Mouse (Mus musculus): ENCODE results near the gene Spag9. TPM values are rescaled to one million over a fixed set of nuclear protein-coding genes. Genes with fewer than 3 reads are reported as not detected.
"Not testable (repeated sequence)": the region's sequence is repeated elsewhere in the genome, so short reads cannot be mapped to it uniquely, and the experiment has no call there.

Gene Spag9
- polyA plus RNA-seq, 1 experiment: 0.17 TPM

DNA sequence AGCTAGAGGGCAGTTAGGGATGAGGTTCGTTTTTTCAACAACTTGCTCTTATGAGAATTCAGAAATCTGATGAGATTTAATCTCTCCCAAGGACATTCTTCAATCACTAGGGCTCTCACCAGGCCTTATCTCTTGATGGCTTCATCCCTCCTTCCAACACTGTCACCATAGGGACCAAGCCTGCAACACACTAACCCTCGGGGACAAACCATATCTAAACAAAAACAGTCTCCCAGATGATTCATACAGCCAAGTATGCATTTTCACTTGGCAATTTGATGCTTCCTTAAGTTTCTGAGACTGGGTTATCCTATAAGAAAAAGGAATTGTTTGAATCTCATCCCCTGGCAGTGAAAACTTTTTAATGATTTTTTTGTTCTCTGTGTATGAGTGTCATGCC lies 37.1 kb downstream of the Spag9 start:
- Histone ChIP-seq H3K27me3 (ENCODE audit: control insufficient read depth) (no peaks in the 10 kb centered on the region), H3K4me1 (ENCODE audit: control insufficient read depth) (peaks cover 16% of the 10 kb centered on the region), H3K36me3 (ENCODE audit: control insufficient read depth) (no peaks in the 10 kb centered on the region), H3K4me3 (replicated peaks) (no peak overlapping the region), H3K9me3 (ENCODE audit: control insufficient read depth, low read length) (no peaks in the 10 kb centered on the region)
- TF ChIP-seq TAL1 (IDR thresholded peaks at IDR 0.05; ENCODE audit: low read length) (no peak), GATA1 (IDR thresholded peaks at IDR 0.05; ENCODE audit: low read length) (no peak)

DNA sequence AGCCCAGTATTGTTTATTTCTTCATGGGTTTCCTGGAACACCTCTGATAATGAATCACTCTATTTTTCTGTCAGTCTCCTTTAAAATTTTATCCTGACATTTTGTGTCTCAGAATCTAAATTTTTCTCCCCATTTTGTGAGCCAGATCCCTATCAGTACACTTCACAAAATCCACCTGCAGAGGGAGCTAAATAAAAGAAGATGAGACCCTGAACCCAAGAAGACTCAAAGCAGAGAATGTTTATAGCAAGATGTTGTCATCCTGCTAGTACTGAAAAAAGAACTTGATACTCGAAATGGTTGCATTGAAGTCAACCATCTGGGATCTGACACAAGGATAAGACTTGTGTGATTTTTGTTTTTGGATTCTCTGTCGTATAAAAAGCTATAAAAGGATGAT lies 40.1 kb downstream of the Spag9 start:
- TF ChIP-seq GATA1 (IDR thresholded peaks at IDR 0.05; ENCODE audit: low read length): no peak
- no peak for TF ChIP-seq TAL1 (IDR thresholded peaks at IDR 0.05; ENCODE audit: low read length)
- H3K4me3 ChIP-seq (replicated peaks): no peak overlapping the region
- no peaks in the 10 kb centered on the region for H3K36me3 ChIP-seq (ENCODE audit: control insufficient read depth)
- peaks cover 7% of the 10 kb centered on the region for H3K4me1 ChIP-seq (ENCODE audit: control insufficient read depth)
- H3K9me3 ChIP-seq (ENCODE audit: control insufficient read depth, low read length): no peaks in the 10 kb centered on the region
- no peaks in the 10 kb centered on the region for H3K27me3 ChIP-seq (ENCODE audit: control insufficient read depth)

DNA sequence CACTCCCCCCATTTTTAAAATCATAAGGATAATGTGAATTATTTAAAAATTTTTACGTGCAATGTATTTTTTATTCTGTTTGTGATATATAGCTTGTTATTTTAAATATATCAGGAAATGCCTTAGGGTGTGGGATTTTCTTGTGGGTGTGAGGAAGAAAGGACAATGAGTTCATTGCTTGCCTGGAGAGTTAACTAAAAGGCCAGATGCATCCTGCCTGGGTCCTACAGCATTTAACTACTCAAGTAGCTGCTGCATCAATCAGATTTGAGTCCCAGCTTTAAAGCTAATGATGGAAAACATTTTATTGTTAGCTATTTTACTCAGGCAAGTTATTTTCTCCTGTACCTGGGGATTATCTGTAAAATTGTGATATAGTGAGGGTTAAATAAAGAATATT lies 45.6 kb downstream of the Spag9 start:
- H3K4me1 ChIP-seq (ENCODE audit: control insufficient read depth): peaks cover 5% of the 10 kb centered on the region; the same call in 1 of the 2 replicates
- H3K27me3 ChIP-seq (ENCODE audit: control insufficient read depth): no peaks in the 10 kb centered on the region
- no peak for TF ChIP-seq GATA1 (IDR thresholded peaks at IDR 0.05; ENCODE audit: low read length)
- TF ChIP-seq TAL1 (IDR thresholded peaks at IDR 0.05; ENCODE audit: low read length): no peak
- no peaks in the 10 kb centered on the region for H3K36me3 ChIP-seq (ENCODE audit: control insufficient read depth)
- no peak overlapping the region for H3K4me3 ChIP-seq (replicated peaks)
- H3K9me3 ChIP-seq (ENCODE audit: control insufficient read depth, low read length): no peaks in the 10 kb centered on the region

DNA sequence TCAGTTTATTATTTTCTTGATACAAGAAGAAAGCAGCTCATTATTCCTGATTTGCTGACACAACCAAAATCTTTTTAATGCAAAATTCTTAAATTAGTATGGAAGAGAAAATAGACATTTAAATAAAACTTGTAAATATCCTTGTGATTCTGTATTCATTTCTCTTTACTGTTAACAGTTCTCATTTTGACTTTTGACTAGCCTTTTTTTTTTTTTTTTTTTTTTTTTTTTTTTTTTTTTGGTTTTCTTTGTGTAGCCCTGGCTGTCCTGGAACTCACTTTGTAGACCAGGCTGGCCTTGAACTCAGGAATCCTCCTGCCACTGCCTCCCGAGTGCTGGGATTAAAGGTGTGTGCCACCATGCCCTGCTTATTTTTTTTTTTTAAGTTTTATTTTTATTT lies 46.4 kb downstream of the Spag9 start:
- H3K9me3 ChIP-seq (ENCODE audit: control insufficient read depth, low read length); H3K27me3 ChIP-seq (ENCODE audit: control insufficient read depth); H3K4me3 ChIP-seq (replicated peaks); H3K4me1 ChIP-seq (ENCODE audit: control insufficient read depth); H3K36me3 ChIP-seq (ENCODE audit: control insufficient read depth): not testable (repeated sequence)

DNA sequence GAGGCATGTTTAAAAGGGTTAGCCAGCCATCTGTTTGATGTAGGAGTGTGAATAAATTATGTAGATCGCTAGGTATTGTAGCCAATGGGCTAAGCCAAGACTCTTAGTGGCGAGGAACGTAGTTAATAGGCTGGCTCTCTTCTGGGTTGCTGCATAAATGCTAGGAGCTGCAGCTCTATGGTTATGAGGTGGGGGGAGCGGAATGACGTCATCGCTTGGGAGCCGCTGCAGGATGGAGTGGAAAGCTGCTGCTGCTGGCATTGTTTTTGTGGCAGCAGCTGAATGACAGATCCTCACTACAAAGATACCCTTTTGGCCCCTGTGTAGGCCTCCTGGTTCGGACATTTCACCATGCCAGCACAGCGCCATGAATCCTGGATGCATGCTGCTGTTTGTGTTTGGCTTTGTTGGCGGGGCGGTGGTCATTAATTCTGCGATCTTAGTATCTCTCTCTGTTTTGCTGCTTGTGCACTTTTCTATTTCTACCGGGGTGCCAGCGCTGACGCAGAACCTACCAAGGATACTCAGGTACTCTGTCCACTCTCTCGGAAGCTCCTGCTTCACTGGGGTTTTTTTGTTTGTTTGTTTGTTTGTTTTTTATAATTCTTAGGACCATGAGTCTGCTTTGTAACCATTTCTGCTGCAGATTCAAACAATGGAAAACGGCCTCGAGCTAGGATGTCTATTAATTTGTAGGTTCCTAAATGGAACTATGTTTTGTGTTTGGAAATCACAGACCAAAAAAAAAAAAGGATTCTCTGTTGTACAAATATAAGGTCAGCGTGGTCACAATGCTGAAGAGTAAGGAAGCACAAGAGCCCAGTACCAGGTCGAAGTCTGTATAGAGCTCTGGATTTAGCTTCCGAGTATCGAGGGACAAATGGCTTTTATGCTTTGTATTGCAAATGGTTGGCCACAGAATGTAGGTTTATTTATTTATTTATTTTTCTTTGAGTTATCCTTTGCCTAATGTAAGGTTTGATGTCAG lies 48.4 kb downstream of the Spag9 start:
- TF ChIP-seq GATA1 (IDR thresholded peaks at IDR 0.05; ENCODE audit: low read length): no peak
- TF ChIP-seq TAL1 (IDR thresholded peaks at IDR 0.05; ENCODE audit: low read length): no peak
- Histone ChIP-seq H3K9me3 (ENCODE audit: control insufficient read depth, low read length) (no peaks in the 10 kb centered on the region), H3K4me1 (ENCODE audit: control insufficient read depth) (peaks cover 5% of the 10 kb centered on the region; the same call in 1 of the 2 replicates), H3K36me3 (ENCODE audit: control insufficient read depth) (peaks cover 12% of the 10 kb centered on the region), H3K4me3 (replicated peaks) (peak overlapping the region; percentile 36), H3K27me3 (ENCODE audit: control insufficient read depth) (no peaks in the 10 kb centered on the region)

DNA sequence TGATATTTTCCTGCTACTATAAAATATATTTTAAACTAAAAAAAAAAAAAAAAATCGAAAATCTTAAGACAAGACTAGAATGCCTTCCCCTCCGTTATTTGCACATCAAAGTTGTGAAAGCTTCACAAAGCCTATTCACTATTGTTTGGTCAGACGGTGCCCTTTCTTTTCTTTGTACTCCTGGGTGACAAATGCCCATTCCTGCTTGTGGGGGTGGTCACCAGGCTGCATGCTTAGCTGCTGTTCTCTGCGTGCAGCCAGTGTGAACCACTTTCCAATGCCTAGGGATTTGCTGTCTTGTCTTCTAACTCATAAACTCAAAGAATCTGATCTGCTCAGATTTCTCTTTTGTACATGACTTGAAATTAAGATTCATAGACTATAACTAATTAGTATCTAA lies 49.1 kb downstream of the Spag9 start:
- Histone ChIP-seq H3K4me1 (ENCODE audit: control insufficient read depth) (peaks cover 5% of the 10 kb centered on the region; the same call in 1 of the 2 replicates), H3K36me3 (ENCODE audit: control insufficient read depth) (peaks cover 17% of the 10 kb centered on the region), H3K9me3 (ENCODE audit: control insufficient read depth, low read length) (no peaks in the 10 kb centered on the region), H3K4me3 (replicated peaks) (no peak overlapping the region), H3K27me3 (ENCODE audit: control insufficient read depth) (no peaks in the 10 kb centered on the region)
- TF ChIP-seq TAL1 (IDR thresholded peaks at IDR 0.05; ENCODE audit: low read length): no peak
- TF ChIP-seq GATA1 (IDR thresholded peaks at IDR 0.05; ENCODE audit: low read length): no peak

DNA sequence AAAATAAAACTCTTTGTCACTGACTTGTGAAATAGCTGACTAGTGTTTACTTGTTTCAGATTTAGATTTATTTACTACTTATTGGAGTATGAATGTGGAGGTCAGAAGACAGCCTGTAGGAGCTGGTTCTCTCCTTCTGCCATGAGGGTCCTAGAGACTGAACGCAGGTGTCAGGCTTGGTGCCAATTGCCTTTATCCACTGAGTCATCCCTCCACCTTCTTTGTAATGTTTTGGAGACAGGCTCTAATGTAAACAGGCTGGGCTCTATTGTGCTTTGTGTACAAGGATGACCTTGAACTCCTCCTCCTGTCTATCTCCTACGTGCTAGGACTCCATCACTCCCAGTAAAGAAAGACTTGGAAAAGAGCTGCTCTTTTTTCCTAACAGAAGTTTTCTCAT lies 51.4 kb downstream of the Spag9 start:
- TF ChIP-seq TAL1 (IDR thresholded peaks at IDR 0.05; ENCODE audit: low read length) (no peak), GATA1 (IDR thresholded peaks at IDR 0.05; ENCODE audit: low read length) (no peak)
- Histone ChIP-seq H3K4me3 (replicated peaks) (no peak overlapping the region), H3K9me3 (ENCODE audit: control insufficient read depth, low read length) (no peaks in the 10 kb centered on the region), H3K36me3 (ENCODE audit: control insufficient read depth) (peaks cover 24% of the 10 kb centered on the region), H3K4me1 (ENCODE audit: control insufficient read depth) (peaks cover 5% of the 10 kb centered on the region; the same call in 1 of the 2 replicates), H3K27me3 (ENCODE audit: control insufficient read depth) (no peaks in the 10 kb centered on the region)

DNA sequence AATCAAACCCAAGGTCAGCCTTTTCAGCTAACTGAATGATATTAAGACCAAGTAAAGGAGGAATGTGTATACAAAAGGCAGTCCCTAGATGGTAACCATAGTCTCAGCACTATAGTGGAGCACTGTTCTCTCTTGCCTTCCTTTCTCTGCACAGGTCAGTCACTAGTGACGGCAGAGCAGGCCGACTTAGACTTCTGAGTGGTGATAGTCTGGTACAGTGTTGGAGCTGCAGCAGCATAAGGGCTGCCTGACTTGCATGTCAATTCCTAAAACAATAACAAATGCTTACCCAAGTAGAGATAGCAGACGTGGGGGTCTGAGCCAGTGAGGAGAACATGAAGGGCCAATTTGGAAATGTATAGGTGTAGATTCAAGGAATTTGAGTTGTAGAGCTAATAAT lies 58.3 kb downstream of the Spag9 start:
- Histone ChIP-seq H3K9me3 (ENCODE audit: control insufficient read depth, low read length) (no peaks in the 10 kb centered on the region), H3K36me3 (ENCODE audit: control insufficient read depth) (peaks cover 16% of the 10 kb centered on the region), H3K27me3 (ENCODE audit: control insufficient read depth) (no peaks in the 10 kb centered on the region), H3K4me1 (ENCODE audit: control insufficient read depth) (peaks cover under 1% of the 10 kb centered on the region; the same call in 1 of the 2 replicates), H3K4me3 (replicated peaks) (no peak overlapping the region)
- TF ChIP-seq TAL1 (IDR thresholded peaks at IDR 0.05; ENCODE audit: low read length) (no peak), GATA1 (IDR thresholded peaks at IDR 0.05; ENCODE audit: low read length) (no peak)

DNA sequence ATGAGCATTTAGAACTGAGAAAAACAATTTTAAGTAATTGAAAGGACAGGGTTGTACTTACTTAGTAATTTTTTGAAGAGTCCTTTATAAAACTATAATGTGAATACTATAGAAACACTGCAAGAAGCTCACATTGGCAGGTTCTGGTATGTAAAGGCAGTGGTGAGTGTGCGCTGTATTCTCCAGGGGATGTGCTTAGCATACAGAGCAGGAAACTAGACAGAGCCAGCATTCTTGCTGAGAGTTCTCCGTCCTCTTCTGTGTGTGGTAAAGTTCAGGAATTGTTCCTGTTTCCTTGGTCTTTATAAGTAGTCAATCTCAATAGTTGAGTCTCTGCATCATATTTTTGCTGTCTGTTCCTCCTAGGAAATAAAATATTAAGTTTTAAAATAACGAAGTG lies 59.0 kb downstream of the Spag9 start:
- Histone ChIP-seq H3K4me1 (ENCODE audit: control insufficient read depth) (peaks cover 2% of the 10 kb centered on the region; the same call in 1 of the 2 replicates), H3K4me3 (replicated peaks) (no peak overlapping the region), H3K36me3 (ENCODE audit: control insufficient read depth) (peaks cover 17% of the 10 kb centered on the region), H3K27me3 (ENCODE audit: control insufficient read depth) (no peaks in the 10 kb centered on the region), H3K9me3 (ENCODE audit: control insufficient read depth, low read length) (no peaks in the 10 kb centered on the region)
- TF ChIP-seq TAL1 (IDR thresholded peaks at IDR 0.05; ENCODE audit: low read length): no peak
- TF ChIP-seq GATA1 (IDR thresholded peaks at IDR 0.05; ENCODE audit: low read length): no peak

Data from erythroblast, embryonic 14.5 days (primary cell).